Mouse (Mus musculus) heart, adult 2 months (tissue): Measurements from ENCODE around the gene Pde4d. TPM values are rescaled to one million over a fixed set of nuclear protein-coding genes. Genes with fewer than 3 reads are reported as not detected.

Source experiments
- DNase-seq, 2 experiments: peaks; one replicate each; pipeline ENCODE4 v3.0.0; 2021
- H3K27ac ChIP-seq: fragments of 200-600 bp; 2 replicates; pipeline ENCODE4 v1.8.1; 2022
- H3K27me3 ChIP-seq: fragments of 200-500 bp; 2 replicates; pipeline ENCODE4 v1.6.1; 2012; ENCODE audit warnings: mild to moderate bottlenecking, low read length, inconsistent platforms, mixed read lengths; ENCODE audit not compliant: control insufficient read depth, insufficient read depth
- H3K36me3 ChIP-seq: fragments of 200-500 bp; 2 replicates; pipeline ENCODE4 v1.6.1; 2012; ENCODE audit warnings: low read length, inconsistent platforms; ENCODE audit not compliant: control insufficient read depth, insufficient read depth
- H3K4me1 ChIP-seq: fragments of 200-500 bp; 2 replicates; pipeline ENCODE4 v1.6.1; 2011; ENCODE audit warnings: low read length; ENCODE audit not compliant: control insufficient read depth, insufficient read depth
- H3K4me3 ChIP-seq: fragments of 200-600 bp; 2 replicates; pipeline ENCODE4 v1.8.1; 2022
- H3K79me2 ChIP-seq: fragments of 200-500 bp; replicated peaks from 2 replicates; pipeline ENCODE4 v1.6.1; 2012; ENCODE audit warnings: mild to moderate bottlenecking, inconsistent platforms, low read length, moderate library complexity, mixed read lengths; ENCODE audit not compliant: control insufficient read depth, insufficient read depth
- H3K9ac ChIP-seq: fragments of 200-500 bp; 2 replicates; pipeline ENCODE4 v1.6.1; 2012; ENCODE audit warnings: low read depth, mild to moderate bottlenecking, control low read depth, inconsistent platforms, low read length, mixed read lengths
- CTCF ChIP-seq: fragments of 200-600 bp; IDR thresholded peaks from 2 replicates; pipeline ENCODE4 v1.8.1; 2022; ENCODE audit warnings: antibody characterized with exemption, mild to moderate bottlenecking, moderate library complexity
- EP300 ChIP-seq: fragments of 200-500 bp; IDR thresholded peaks from 2 replicates; pipeline ENCODE4 v1.6.1; 2011; ENCODE audit warnings: low read depth, low read length, control low read depth; ENCODE audit not compliant: insufficient read depth
- POLR2A ChIP-seq: fragments of 200-500 bp; IDR thresholded peaks from 2 replicates; pipeline ENCODE4 v1.6.1; 2011; ENCODE audit warnings: mild to moderate bottlenecking, low read depth, low read length, control low read depth; ENCODE audit not compliant: insufficient read depth
- WGBS: fragments of 180-500 bp; shearing (Covaris S2); methylation state at CpG from one replicate; pipeline ENCODE4 v1.1.7; 2018; 5-methylcytosine and 5-hydroxymethylcytosine counted together
- intact Hi-C: fragments of 180-260 bp; cut with DNase I; formaldehyde crosslinking; loops from one replicate; pipeline ENCODE4 v1.15.1; 2025
- polyA plus RNA-seq: library from polyadenylated mRNA; depleted of rRNA; stranded (reverse); fragments of >200 nt; gene quantifications from 2 replicates; pipeline ENCODE4 v1.2.3, GENCODE M21; 2012
- total RNA-seq, 2 experiments: library from RNA; stranded (reverse); gene quantifications; 2 replicates each; pipeline ENCODE4 v1.2.3; 2021

Pde4d gene
- total and polyA plus RNA-seq, 3 experiments = 11.5 to 40.1 (median 38.1) TPM

GRCm38 (mm10) chr13:109690558-109690957 lies 1240.8 kb downstream of the Pde4d start:
- intact Hi-C loops = no loop called here
- Histone ChIP-seq H3K4me1 (no peaks in the 10 kb centered on the region; the same call in 1 of the 2 replicates), H3K27me3 (no peaks in the 10 kb centered on the region), H3K4me3 (no peak overlapping the region), H3K36me3 (peaks cover 3% of the 10 kb centered on the region; the same call in 1 of the 2 replicates), H3K27ac (no peak overlapping the region), H3K9ac (no peak overlapping the region), H3K79me2 (no peaks in the 10 kb centered on the region; the same call in 1 of the 2 replicates)
- WGBS = 84% methylated on average over 5 of the region's 5 CpGs
- no peak for DNase-seq
- no peak for TF ChIP-seq CTCF
- TF ChIP-seq POLR2A = no peak
- TF ChIP-seq EP300 = no peak

DNA sequence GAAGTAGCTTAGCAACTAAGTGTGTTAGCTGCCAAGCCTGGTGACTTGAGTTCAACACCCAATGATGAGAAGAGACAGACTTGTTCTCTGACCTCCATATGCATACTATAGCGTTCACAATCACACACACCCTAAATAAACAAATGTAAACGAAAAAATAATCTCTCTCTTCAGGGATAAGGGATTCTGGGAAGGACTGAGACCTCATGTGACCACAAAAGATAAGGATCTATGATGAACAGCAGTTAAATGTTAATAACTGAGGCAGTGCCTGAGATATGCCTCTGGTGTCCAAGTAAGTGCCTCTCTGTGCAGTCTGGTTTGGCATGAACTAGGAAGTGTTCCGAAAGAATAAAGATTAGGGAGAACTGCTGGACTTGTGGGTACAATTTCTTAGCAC lies 1243.1 kb downstream of the Pde4d start:
- intact Hi-C loops = no loop called here
- peaks cover 3% of the 10 kb centered on the region; the same call in 1 of the 2 replicates for H3K36me3 ChIP-seq
- 55% methylated on average over 3 of the region's 3 CpGs for WGBS
- H3K27ac ChIP-seq = no peak overlapping the region
- no peak overlapping the region for H3K9ac ChIP-seq
- H3K4me1 ChIP-seq = no peaks in the 10 kb centered on the region
- TF ChIP-seq CTCF (no peak), POLR2A (no peak), EP300 (no peak)
- no peak for DNase-seq
- H3K4me3 ChIP-seq = no peak overlapping the region
- no peaks in the 10 kb centered on the region; the same call in 1 of the 2 replicates for H3K79me2 ChIP-seq
- no peaks in the 10 kb centered on the region for H3K27me3 ChIP-seq

DNA sequence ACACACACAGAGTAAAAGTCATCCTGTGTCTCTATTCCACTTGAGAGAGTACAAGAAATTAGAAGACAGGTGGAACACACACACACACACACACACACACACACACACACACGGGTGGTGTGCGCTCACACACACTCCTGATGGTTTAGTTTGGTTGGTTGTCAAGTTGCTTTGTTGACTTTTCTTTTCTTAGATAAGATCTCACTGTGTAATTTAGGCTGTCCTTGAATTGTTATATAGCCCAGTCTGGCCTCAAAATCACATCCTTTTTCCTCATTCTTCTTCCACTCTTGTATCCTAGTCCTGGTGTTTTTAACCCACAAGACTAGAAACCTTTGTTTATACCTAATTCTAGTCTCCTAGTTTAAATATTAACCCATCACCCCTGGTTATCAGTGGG lies 1244.0 kb downstream of the Pde4d start:
- WGBS = 42% methylated on average over 2 of the region's 2 CpGs
- H3K27ac ChIP-seq = no peak overlapping the region
- H3K9ac ChIP-seq = no peak overlapping the region
- no peak overlapping the region for H3K4me3 ChIP-seq
- intact Hi-C loops = no loop called here
- no peaks in the 10 kb centered on the region for H3K36me3 ChIP-seq
- H3K27me3 ChIP-seq = no peaks in the 10 kb centered on the region
- DNase-seq = no peak
- no peaks in the 10 kb centered on the region for H3K4me1 ChIP-seq
- no peaks in the 10 kb centered on the region; the same call in 1 of the 2 replicates for H3K79me2 ChIP-seq
- TF ChIP-seq EP300 = no peak
- TF ChIP-seq POLR2A = no peak
- TF ChIP-seq CTCF = no peak

- intact Hi-C loops = no loop called here
Measured at GRCm38 (mm10) chr13:109694293-109694692, 1244.5 kb downstream of the Pde4d start.

GRCm38 (mm10) chr13:109695098-109695497 lies 1245.3 kb downstream of the Pde4d start:
- 81% methylated on average over 6 of the region's 6 CpGs for WGBS
- H3K79me2 ChIP-seq = no peaks in the 10 kb centered on the region; the same call in 1 of the 2 replicates
- DNase-seq = no peak
- H3K4me1 ChIP-seq = no peaks in the 10 kb centered on the region
- H3K9ac ChIP-seq = no peak overlapping the region
- intact Hi-C loops = no loop called here
- TF ChIP-seq POLR2A (no peak), EP300 (no peak), CTCF (no peak)
- no peak overlapping the region for H3K27ac ChIP-seq
- H3K36me3 ChIP-seq = no peaks in the 10 kb centered on the region
- no peaks in the 10 kb centered on the region for H3K27me3 ChIP-seq
- H3K4me3 ChIP-seq = no peak overlapping the region

More at GRCm38 (mm10) chr13:109694293-109694692, 1244.5 kb downstream of the Pde4d start:
- no peak for TF ChIP-seq EP300
- TF ChIP-seq CTCF = no peak
- no peak for TF ChIP-seq POLR2A
- Histone ChIP-seq H3K4me3 (no peak overlapping the region), H3K9ac (no peak overlapping the region), H3K27ac (no peak overlapping the region), H3K36me3 (no peaks in the 10 kb centered on the region), H3K4me1 (no peaks in the 10 kb centered on the region), H3K79me2 (no peaks in the 10 kb centered on the region; the same call in 1 of the 2 replicates), H3K27me3 (no peaks in the 10 kb centered on the region)
- WGBS = 75% methylated on average over 2 of the region's 2 CpGs
- no peak for DNase-seq

GRCm38 (mm10) chr13:109706141-109706540 lies 1256.4 kb downstream of the Pde4d start:
- WGBS = 43% methylated on average over 2 of the region's 2 CpGs
- Histone ChIP-seq H3K4me3 (no peak overlapping the region), H3K9ac (no peak overlapping the region), H3K27ac (no peak overlapping the region), H3K79me2 (no peaks in the 10 kb centered on the region), H3K27me3 (no peaks in the 10 kb centered on the region), H3K4me1 (peaks cover 1% of the 10 kb centered on the region; the same call in 1 of the 2 replicates), H3K36me3 (peaks cover 1% of the 10 kb centered on the region; the same call in 1 of the 2 replicates)
- intact Hi-C loops = no loop called here
- TF ChIP-seq EP300 (no peak), POLR2A (no peak), CTCF (no peak)
- DNase-seq = no peak
